Mouse (Mus musculus): Measurements from ENCODE around the gene Zfp36l2.

- TF ChIP-seq CTCF (IDR thresholded peaks at IDR 0.05): no peak
- no peak for TF ChIP-seq EP300 (IDR thresholded peaks at IDR 0.05)
These were observed 4.2 kb upstream of the Zfp36l2 start for GRCm38 (mm10) chr17:84191946-84192345.
